Mouse (Mus musculus) layer of hippocampus, adult 8-10 months (tissue): Measurements from ENCODE around the gene Etv5. TPM values are rescaled to one million over a fixed set of nuclear protein-coding genes. Genes with fewer than 3 reads are reported as not detected.

Experiments
- DNase-seq, 2 experiments: peaks; one replicate each; pipeline ENCODE4 v3.0.0; 2022; ENCODE audit warnings: low spot score in 2 of 2
- total RNA-seq, 4 experiments: library from RNA; stranded (reverse); gene quantifications; 2 replicates each; pipeline ENCODE4 v1.2.4; 2022

Gene Etv5
- total RNA-seq, 4 experiments from 2014 or later, result 44.6 to 57.5 (median 50.9) TPM

- DNase-seq, result peak; percentile 49 to 55
Observed at GRCm38 (mm10) chr16:22348478-22349270, 90.8 kb downstream of the Etv5 start.

DNA sequence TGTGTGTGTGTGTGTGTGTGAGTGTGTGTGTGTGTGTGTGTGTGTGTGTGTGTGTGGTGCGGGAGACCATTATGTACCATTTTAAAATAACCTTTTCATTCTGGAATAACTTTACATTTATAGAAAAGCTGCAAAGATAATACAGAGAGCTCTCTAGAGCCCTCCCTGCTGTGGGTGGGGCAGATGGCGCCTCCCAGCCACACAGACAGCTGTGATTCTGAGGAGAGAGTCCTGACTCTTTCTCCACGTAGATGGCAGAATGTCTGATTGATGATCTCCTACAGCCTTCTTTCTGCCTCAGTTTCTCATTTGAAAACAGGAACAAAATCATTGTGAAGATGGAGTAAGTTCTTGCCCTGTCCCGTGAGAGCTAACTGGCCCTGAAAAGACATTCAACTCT, 91.5 kb downstream of the Etv5 start:
- DNase-seq, result no peak

DNA sequence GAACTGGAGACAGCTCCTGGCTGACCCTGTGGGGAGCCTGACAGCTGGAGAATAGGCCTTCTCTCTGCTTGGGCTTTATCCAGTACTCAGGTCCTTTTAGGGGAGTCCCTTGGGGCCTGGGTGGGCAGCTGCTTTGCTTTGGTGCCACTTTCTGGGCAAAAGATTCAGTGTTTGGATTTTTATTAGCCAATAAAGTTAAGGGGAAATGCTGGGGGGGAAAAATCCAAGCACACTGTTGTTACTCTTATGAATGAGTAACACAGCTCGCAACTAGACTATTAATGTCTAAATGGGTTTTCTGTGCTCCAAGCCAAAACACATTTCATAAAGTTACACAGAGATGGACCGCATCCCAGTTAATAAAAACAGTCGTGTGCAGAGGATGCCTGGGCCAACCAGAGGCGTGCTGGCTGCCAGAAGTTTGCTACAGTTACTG, 98.3 kb downstream of the Etv5 start:
- no peak for DNase-seq

DNA sequence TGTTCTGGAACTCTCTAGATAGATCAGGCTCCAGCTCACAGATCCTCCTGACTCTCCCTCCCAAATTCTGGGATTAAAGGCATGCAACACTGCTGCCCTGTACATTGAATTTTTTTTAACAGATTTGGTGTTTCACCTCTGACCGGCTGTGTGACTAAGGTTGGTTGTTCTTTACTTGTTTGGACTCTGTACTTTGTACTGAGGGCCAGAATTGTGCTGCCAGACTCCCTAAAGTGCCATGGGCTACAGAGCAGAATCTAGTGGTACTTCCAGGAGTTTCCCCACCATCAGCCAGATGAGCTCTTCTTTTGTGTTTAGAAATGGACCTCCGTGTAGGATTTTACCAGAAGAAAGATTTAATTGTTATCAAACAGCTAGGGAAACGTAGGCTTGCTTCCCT, 103.7 kb downstream of the Etv5 start:
- DNase-seq, result no peak

Other genes with a start within 250 kb of the Etv5 start
- gene Tra2b, start 173.7 kb downstream of the Etv5 start, total RNA-seq, result 10 to 100 TPM; 74.6 to 85.5 (median 80.0) TPM
- gene Dgkg, start 217.5 kb upstream of the Etv5 start, total RNA-seq, result 100 to 1,000 TPM; 171 to 234 (median 200) TPM